8 mouse cellular contexts compared by ENCODE assay signal in genomic region chr5:38318966-38319786, GRCm38 (mm10). TPM values are rescaled to one million over a fixed set of nuclear protein-coding genes. Genes with fewer than 3 reads are reported as not detected.
DNase-seq lines count a peak whose midpoint lies in the region; ATAC-seq and TF ChIP-seq lines count a peak whose summit lies in the region.

Drd5 (plus strand) TSS chr5:38319367.

- ATAC-seq in kidney, embryonic 16.5 days (ENCODE audit: low FRiP score, low TSS enrichment): peak; percentile 27; the same call in 1 of the 2 replicates
- peak; percentile 57; the same call in 1 of the 2 replicates for ATAC-seq in hindbrain, embryonic 14.5 days (ENCODE audit: low FRiP score)
- no peak for ATAC-seq in neural tube, embryonic 11.5 days (ENCODE audit: insufficient read depth, low FRiP score, low TSS enrichment)

- H3K4me2 ChIP-seq in kidney, embryonic 16.5 days (replicated peaks; ENCODE audit: low read depth, low read length): peak within 1 kb of the TSS; percentile 62
- peak within 1 kb of the TSS; percentile 88 for H3K4me2 ChIP-seq in hindbrain, embryonic 14.5 days (replicated peaks)
- peak within 1 kb of the TSS; percentile 72 for H3K4me2 ChIP-seq in neural tube, embryonic 11.5 days (ENCODE audit: low read depth)

- peak within 1 kb of the TSS; percentile 41 for H3K4me3 ChIP-seq in kidney, embryonic 16.5 days (ENCODE audit: low read length)
- peak within 1 kb of the TSS; percentile 46 for H3K4me3 ChIP-seq in hindbrain, embryonic 14.5 days (replicated peaks; ENCODE audit: low read length)
- H3K4me3 ChIP-seq in neural tube, embryonic 11.5 days (ENCODE audit: low read depth, low read length): peak within 1 kb of the TSS; percentile 38
- H3K4me3 ChIP-seq in thymus, adult 2 months (ENCODE audit: control insufficient read depth, insufficient read depth, low read length): no peak within 1 kb of the TSS

- no peaks in the 10 kb centered on the region for H3K36me3 ChIP-seq in kidney, embryonic 16.5 days (ENCODE audit: insufficient read depth, low read length)
- no peaks in the 10 kb centered on the region for H3K36me3 ChIP-seq in hindbrain, embryonic 14.5 days (replicated peaks; ENCODE audit: control insufficient read depth, insufficient read depth)
- H3K36me3 ChIP-seq in neural tube, embryonic 11.5 days (ENCODE audit: control insufficient read depth, insufficient read depth, low read length): no peaks in the 10 kb centered on the region
- H3K36me3 ChIP-seq in thymus, adult 2 months (ENCODE audit: control insufficient read depth, insufficient read depth, low read length): no peaks in the 10 kb centered on the region

- no peaks in the 10 kb centered on the region for H3K9me3 ChIP-seq in kidney, embryonic 16.5 days (ENCODE audit: low read length)
- H3K9me3 ChIP-seq in hindbrain, embryonic 14.5 days (ENCODE audit: control insufficient read depth, low read length): no peaks in the 10 kb centered on the region
- H3K9me3 ChIP-seq in neural tube, embryonic 11.5 days (ENCODE audit: control insufficient read depth, low read length): no peaks in the 10 kb centered on the region

- no peak for DNase-seq in kidney, postnatal 10 days
- DNase-seq in embryo, embryonic 11 days: peak; percentile 54
- no peak for DNase-seq in hindbrain, embryonic 14.5 days (ENCODE audit: low spot score)
- DNase-seq in neural tube, embryonic 11.5 days (ENCODE audit: low spot score): peak; percentile 26
- DNase-seq in cerebellum, postnatal 36 days: no peak
- DNase-seq in testis, postnatal 14 days (ENCODE audit: low spot score): no peak
- no peak for DNase-seq in thymus, adult 2 months

- H3K9ac ChIP-seq in kidney, embryonic 16.5 days (replicated peaks; ENCODE audit: low read length): no peak within 1 kb of the TSS
- H3K9ac ChIP-seq in hindbrain, embryonic 14.5 days: peak within 1 kb of the TSS; percentile 63
- H3K9ac ChIP-seq in neural tube, embryonic 11.5 days (ENCODE audit: low read length): peak within 1 kb of the TSS; percentile 33

- no peaks in the 10 kb centered on the region for H3K4me1 ChIP-seq in kidney, embryonic 16.5 days (ENCODE audit: insufficient read depth, low read length)
- H3K4me1 ChIP-seq in hindbrain, embryonic 14.5 days (replicated peaks; ENCODE audit: control insufficient read depth, insufficient read depth, low read length): peaks cover 5% of the 10 kb centered on the region; the same call in 1 of the 2 replicates
- no peaks in the 10 kb centered on the region for H3K4me1 ChIP-seq in neural tube, embryonic 11.5 days (ENCODE audit: control insufficient read depth, insufficient read depth, low read length)
- no peaks in the 10 kb centered on the region for H3K4me1 ChIP-seq in thymus, adult 2 months (replicated peaks; ENCODE audit: control insufficient read depth, insufficient read depth, low read length)

- TF ChIP-seq POLR2A in thymus, adult 2 months (IDR thresholded peaks at IDR 0.05; ENCODE audit: control insufficient read depth, extremely low read depth, insufficient read depth, low read length, poor library complexity): no peak

- 2% methylated on average over 62 of the region's 67 CpGs for WGBS in kidney, embryonic 16.5 days
- 2% methylated on average over 67 of the region's 67 CpGs for WGBS in hindbrain, embryonic 14.5 days
- 2% methylated on average over 67 of the region's 67 CpGs for WGBS in neural tube, embryonic 11.5 days
- 6% methylated on average over 67 of the region's 67 CpGs for WGBS in thymus, adult 2 months

- peaks cover 42% of the 10 kb centered on the region for H3K27me3 ChIP-seq in kidney, embryonic 16.5 days (ENCODE audit: insufficient read depth, low read length)
- peaks cover 46% of the 10 kb centered on the region for H3K27me3 ChIP-seq in hindbrain, embryonic 14.5 days (ENCODE audit: control insufficient read depth, insufficient read depth, low read length)
- H3K27me3 ChIP-seq in neural tube, embryonic 11.5 days (ENCODE audit: control insufficient read depth, insufficient read depth, low read length): peaks cover 27% of the 10 kb centered on the region
- H3K27me3 ChIP-seq in thymus, adult 2 months (ENCODE audit: control insufficient read depth, insufficient read depth, low read length): peaks cover 6% of the 10 kb centered on the region; the same call in 1 of the 2 replicates

- TF ChIP-seq CTCF in thymus, adult 2 months (IDR thresholded peaks at IDR 0.05; ENCODE audit: borderline replicate concordance, control insufficient read depth, extremely low read depth, insufficient read depth, low read length, poor library complexity): no peak

- no peak within 1 kb of the TSS for H3K27ac ChIP-seq in kidney, embryonic 16.5 days (ENCODE audit: low read length)
- no peak within 1 kb of the TSS for H3K27ac ChIP-seq in hindbrain, embryonic 14.5 days
- H3K27ac ChIP-seq in neural tube, embryonic 11.5 days (ENCODE audit: low read depth, low read length): no peak within 1 kb of the TSS
- no peak within 1 kb of the TSS for H3K27ac ChIP-seq in thymus, adult 2 months (ENCODE audit: control insufficient read depth, insufficient read depth, low read length)

RNA-seq across cellular contexts. Expression of gene Drd5, which starts in this region (rescaled TPM):
- polyA plus RNA-seq in kidney, embryonic 16.5 days (2015; fragmentation: Nextera tagmentation; extraction: Ambion mirVana): not detected in 2 replicates
- 0.46 and 0.69 TPM in 2 replicates for polyA plus RNA-seq in hindbrain, embryonic 14.5 days (2014; fragmentation: Nextera tagmentation; extraction: Ambion mirVana)
- not detected in 2 replicates for polyA plus RNA-seq in neural tube, embryonic 11.5 days (2014; fragmentation: Nextera tagmentation; extraction: Ambion mirVana)
- polyA plus RNA-seq in thymus, adult 2 months (2012; rRNA removed): 0.06 and 0.12 TPM in 2 replicates

Comparison
In these comparisons a context has a peak if more than half of its experiments do, and no peak if none do; other contexts are left out.
1. Peak in ATAC-seq, H3K4me3 ChIP-seq and H3K4me2 ChIP-seq in kidney, embryonic 16.5 days; RNA of the gene not detected or under 1 TPM.
2. Peak in ATAC-seq, H3K4me3 ChIP-seq, H3K9ac ChIP-seq and H3K4me2 ChIP-seq in hindbrain, embryonic 14.5 days; RNA of the gene not detected or under 1 TPM.
3. Peak in DNase-seq, H3K4me3 ChIP-seq, H3K9ac ChIP-seq and H3K4me2 ChIP-seq in neural tube, embryonic 11.5 days; RNA of the gene not detected or under 1 TPM.